Mouse (Mus musculus) heart, embryonic 16.5 days (tissue): ENCODE results near the gene Tarm1. TPM values are rescaled to one million over a fixed set of nuclear protein-coding genes. Genes with fewer than 3 reads are reported as not detected.
A peak's percentile ranks its signal among the peaks of the same experiment; 100 is the strongest.

ENCODE experiments used
- ATAC-seq: fragments of 200-750 bp; cut with Nextera tagmentation; replicated peaks from 2 replicates; pipeline ENCODE4 v1.8.0; 2017; ENCODE audit warnings: moderate number of reproducible peaks; ENCODE audit not compliant: insufficient read depth, low FRiP score; ENCODE audit errors: extremely low read depth
- H3K27ac ChIP-seq: fragments of 300-500 bp; sonication (generic); 2 replicates; pipeline ENCODE4 v1.5.1; 2014; ENCODE audit warnings: mild to moderate bottlenecking, low read length, control low read depth, moderate library complexity
- H3K27me3 ChIP-seq: fragments of 300-500 bp; sonication (generic); 2 replicates; pipeline ENCODE4 v1.6.1; 2014; ENCODE audit warnings: low read length, mixed read lengths; ENCODE audit not compliant: control insufficient read depth, insufficient read depth
- H3K36me3 ChIP-seq: fragments of 300-500 bp; sonication (generic); 2 replicates; pipeline ENCODE4 v1.6.1; 2014; ENCODE audit not compliant: control insufficient read depth, insufficient read depth
- H3K4me1 ChIP-seq: fragments of 300-500 bp; sonication (generic); 2 replicates; pipeline ENCODE4 v1.6.1; 2014; ENCODE audit warnings: low read length, mixed read lengths; ENCODE audit not compliant: control insufficient read depth, insufficient read depth
- H3K4me2 ChIP-seq: fragments of 300-500 bp; sonication (generic); 2 replicates; pipeline ENCODE4 v1.6.1; 2014; ENCODE audit warnings: low read depth, mild to moderate bottlenecking, control low read depth, low read length
- H3K4me3 ChIP-seq: fragments of 300-500 bp; sonication (generic); 2 replicates; pipeline ENCODE4 v1.5.1; 2014; ENCODE audit warnings: mild to moderate bottlenecking, control low read depth, low read length
- H3K9ac ChIP-seq: fragments of 300-500 bp; sonication (generic); 2 replicates; pipeline ENCODE4 v1.6.1; 2014; ENCODE audit warnings: low read length, control low read depth
- H3K9me3 ChIP-seq: fragments of 300-500 bp; sonication (generic); replicated peaks from 2 replicates; pipeline ENCODE4 v1.6.1; 2016; ENCODE audit warnings: low read length; ENCODE audit not compliant: control insufficient read depth
- WGBS: fragments of 180-500 bp; shearing (Covaris S2); extraction: QIAGEN DNeasy Blood & Tissue Kit; methylation state at CpG from one replicate; pipeline ENCODE4 v1.1.7; 2014; 5-methylcytosine and 5-hydroxymethylcytosine counted together
- polyA plus RNA-seq: library from polyadenylated mRNA; unstranded; fragments of >200 nt; fragmentation: Nextera tagmentation; extraction: Ambion mirVana; gene quantifications from 2 replicates; pipeline ENCODE4 v1.2.1, GENCODE M21; 2015

Gene Tarm1
- polyA plus RNA-seq, 1 experiment from 2014 or later = not detected

DNA sequence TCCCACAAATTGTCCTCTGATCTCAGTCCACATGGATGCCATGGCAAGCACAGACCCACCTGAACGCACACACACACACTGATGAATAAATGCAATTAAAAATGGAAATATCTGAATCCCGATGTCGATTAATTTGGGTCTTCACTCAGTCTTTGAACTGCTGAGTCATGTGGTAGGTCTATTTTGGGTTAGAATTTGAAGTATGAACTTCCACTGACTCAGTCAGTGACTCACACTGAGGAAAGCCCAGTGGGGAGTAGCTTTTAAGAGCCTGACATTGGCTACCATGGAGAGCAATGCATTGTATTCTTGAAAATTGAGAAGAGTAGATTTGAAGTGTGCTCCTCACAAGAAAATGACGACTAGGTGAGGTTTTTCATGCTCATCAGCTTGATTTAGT lies 55.4 kb downstream of the Tarm1 start:
- no peak for ATAC-seq
- WGBS = 73% methylated on average over 4 of the region's 4 CpGs

DNA sequence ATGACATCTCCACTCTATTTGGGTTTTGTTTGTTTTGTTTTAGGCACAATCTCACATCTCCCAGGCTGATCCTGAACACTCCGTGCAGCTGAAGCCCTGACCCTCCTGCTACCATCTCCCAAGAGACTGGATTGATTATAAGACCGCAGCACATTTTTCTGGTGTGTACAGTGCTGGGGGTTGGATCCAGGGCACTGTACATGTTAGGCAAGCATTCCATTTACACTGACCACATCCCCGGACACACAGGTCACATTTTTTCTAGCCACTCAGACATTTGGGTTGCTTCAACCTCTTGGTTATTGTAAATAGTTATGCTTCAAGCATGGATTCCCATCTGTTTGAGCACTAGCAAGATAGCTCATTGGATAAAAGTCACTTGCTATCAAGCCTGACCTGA lies 55.8 kb downstream of the Tarm1 start:
- Histone ChIP-seq H3K9me3 (no peaks in the 10 kb centered on the region), H3K27me3 (0 out of 2 replicates have a peak, but pooled peaks cover 2% of the 10 kb centered on the region), H3K4me3 (no peak overlapping the region), H3K4me1 (no peaks in the 10 kb centered on the region), H3K27ac (no peak overlapping the region), H3K9ac (no peak overlapping the region), H3K4me2 (no peak overlapping the region), H3K36me3 (no peaks in the 10 kb centered on the region)
- no peak for ATAC-seq
- 72% methylated on average over 3 of the region's 3 CpGs for WGBS

More for the DNA sequence above, 55.4 kb downstream of the Tarm1 start:
- Histone ChIP-seq H3K4me3 (no peak overlapping the region), H3K36me3 (no peaks in the 10 kb centered on the region), H3K9me3 (no peaks in the 10 kb centered on the region), H3K27ac (no peak overlapping the region), H3K27me3 (0 out of 2 replicates have a peak, but pooled peaks cover 2% of the 10 kb centered on the region), H3K9ac (no peak overlapping the region), H3K4me1 (no peaks in the 10 kb centered on the region), H3K4me2 (no peak overlapping the region)

DNA sequence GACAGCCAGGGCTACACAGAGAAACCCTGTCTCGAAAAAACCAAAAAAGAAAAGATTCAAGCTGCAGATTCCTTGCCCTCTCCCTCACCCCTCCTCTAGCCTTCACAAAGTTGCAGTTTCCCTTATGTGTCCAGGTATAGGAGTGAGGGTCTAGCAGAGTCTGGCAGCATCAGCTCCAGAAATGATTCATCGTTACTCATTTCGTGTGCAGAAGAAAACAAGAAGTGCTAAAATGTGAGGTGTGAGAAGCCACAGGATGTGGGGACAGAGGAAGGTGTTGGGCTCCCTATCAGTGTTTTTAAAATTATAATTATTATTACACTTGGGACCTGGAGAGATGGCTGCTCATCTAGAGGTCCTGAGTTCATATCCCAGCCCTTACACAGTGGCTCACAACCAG lies 57.7 kb downstream of the Tarm1 start:
- Histone ChIP-seq H3K4me3 (no peak overlapping the region), H3K9ac (no peak overlapping the region), H3K4me1 (no peaks in the 10 kb centered on the region), H3K4me2 (no peak overlapping the region), H3K36me3 (no peaks in the 10 kb centered on the region), H3K9me3 (no peaks in the 10 kb centered on the region), H3K27me3 (no peaks in the 10 kb centered on the region), H3K27ac (no peak overlapping the region)
- no peak for ATAC-seq
- 68% methylated on average over 3 of the region's 3 CpGs for WGBS

DNA sequence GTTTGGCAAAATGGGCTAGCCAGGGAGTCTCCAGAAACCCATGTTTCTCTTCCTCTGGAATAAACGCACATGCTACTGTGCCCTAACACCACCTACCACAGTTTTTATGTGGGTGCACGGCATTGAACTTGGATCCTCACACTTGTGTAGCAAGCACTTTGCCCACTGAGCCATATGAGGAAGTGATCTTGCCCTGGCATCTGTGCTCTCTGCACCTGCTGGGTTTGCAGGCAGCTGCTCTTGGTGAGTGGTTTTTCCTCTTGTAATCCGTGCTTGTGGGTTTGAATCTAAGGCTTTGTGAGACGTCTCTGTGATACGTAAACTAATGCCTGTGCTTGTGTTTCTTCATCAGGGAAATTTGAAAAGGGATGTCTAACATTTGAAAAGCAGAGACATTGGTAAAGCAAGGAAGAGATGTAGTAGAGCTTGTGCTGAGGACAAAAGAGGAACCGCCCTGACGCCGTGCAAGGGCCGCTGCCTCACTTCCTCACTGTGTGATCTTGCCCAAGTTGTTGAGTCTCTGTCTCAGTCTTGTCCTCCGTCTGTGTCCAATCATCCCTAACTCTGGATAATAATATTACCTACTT lies 59.9 kb downstream of the Tarm1 start:
- ATAC-seq = no peak
- no peak overlapping the region for H3K27ac ChIP-seq
- no peak overlapping the region for H3K4me2 ChIP-seq
- H3K9me3 ChIP-seq = no peaks in the 10 kb centered on the region
- H3K4me3 ChIP-seq = no peak overlapping the region
- H3K9ac ChIP-seq = no peak overlapping the region
- 79% methylated on average over 10 of the region's 10 CpGs for WGBS
- peaks cover 13% of the 10 kb centered on the region for H3K4me1 ChIP-seq
- H3K36me3 ChIP-seq = no peaks in the 10 kb centered on the region
- H3K27me3 ChIP-seq = no peaks in the 10 kb centered on the region

DNA sequence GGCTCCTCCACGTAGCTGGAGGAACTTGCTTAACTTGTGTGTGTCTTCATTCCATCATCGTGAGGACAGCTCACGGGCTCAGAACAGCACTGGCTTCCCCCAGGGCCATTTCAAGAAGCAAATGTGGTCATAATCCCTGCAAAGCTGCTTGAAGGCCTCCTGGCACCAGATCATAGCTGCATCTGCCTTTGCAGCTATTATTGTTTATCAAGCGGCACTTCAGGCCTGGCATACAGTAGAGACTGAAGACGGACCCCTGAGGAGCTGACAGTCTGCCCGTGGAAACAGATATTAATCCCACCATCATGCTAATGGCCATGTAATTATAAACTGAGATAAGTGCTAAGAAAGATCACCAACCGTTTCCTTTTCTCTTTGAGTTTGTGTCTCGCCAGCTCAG lies 61.9 kb downstream of the Tarm1 start:
- ATAC-seq = no peak
- H3K27me3 ChIP-seq = no peaks in the 10 kb centered on the region
- no peak overlapping the region for H3K4me2 ChIP-seq
- 56% methylated on average over 8 of the region's 8 CpGs for WGBS
- H3K4me1 ChIP-seq = peaks cover 17% of the 10 kb centered on the region
- no peaks in the 10 kb centered on the region for H3K36me3 ChIP-seq
- H3K27ac ChIP-seq = no peak overlapping the region
- H3K4me3 ChIP-seq = no peak overlapping the region
- no peak overlapping the region for H3K9ac ChIP-seq
- H3K9me3 ChIP-seq = no peaks in the 10 kb centered on the region

DNA sequence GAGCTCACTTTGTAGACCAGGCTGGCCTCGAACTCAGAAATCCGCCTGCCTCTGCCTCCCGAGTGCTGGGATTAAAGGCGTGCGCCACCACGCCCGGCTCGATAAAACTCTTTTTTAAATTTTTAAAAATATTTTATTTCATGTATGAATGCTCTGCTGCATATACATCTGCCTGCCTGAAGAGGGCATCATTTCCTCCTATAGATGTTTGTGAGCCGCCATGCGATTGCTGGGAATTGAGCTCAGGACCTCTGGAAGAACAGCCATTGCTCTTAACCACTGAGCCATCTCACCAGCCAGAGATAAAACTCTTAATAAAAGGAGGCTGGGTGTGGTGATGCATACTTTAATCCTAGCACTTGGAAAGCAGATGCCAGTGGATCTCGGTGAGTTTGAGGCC lies 62.4 kb downstream of the Tarm1 start:
- Histone ChIP-seq H3K9ac (no peak overlapping the region), H3K27ac (no peak overlapping the region), H3K4me1 (peaks cover 17% of the 10 kb centered on the region), H3K4me2 (no peak overlapping the region), H3K36me3 (no peaks in the 10 kb centered on the region), H3K4me3 (no peak overlapping the region), H3K27me3 (no peaks in the 10 kb centered on the region), H3K9me3 (no peaks in the 10 kb centered on the region)
- 85% methylated on average over 11 of the region's 11 CpGs for WGBS
- ATAC-seq = no peak

DNA sequence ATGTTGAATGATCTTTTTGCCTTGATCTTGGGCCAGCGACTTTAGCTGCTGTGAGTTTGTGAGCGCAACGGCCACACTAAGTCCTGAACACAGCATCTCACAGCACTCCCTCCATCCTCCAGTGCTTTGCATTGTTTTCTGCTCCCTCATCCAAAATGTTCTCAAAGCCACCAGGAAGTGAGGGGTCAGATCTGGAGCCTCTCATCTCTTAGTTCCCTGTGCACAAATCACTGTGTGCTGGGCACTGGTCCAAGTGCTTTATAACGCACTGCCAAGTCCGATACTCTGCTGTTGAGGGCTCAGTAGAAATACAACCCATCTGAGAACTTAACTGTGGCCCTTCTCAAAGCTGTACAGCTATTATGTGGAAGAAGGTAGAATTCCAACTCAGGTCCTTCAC lies 64.5 kb downstream of the Tarm1 start:
- Histone ChIP-seq H3K27me3 (no peaks in the 10 kb centered on the region), H3K4me1 (peaks cover 17% of the 10 kb centered on the region), H3K4me3 (no peak overlapping the region), H3K9ac (no peak overlapping the region), H3K36me3 (no peaks in the 10 kb centered on the region), H3K4me2 (peak overlapping the region; percentile 17; the same call in 1 of the 2 replicates), H3K27ac (peak overlapping the region; percentile 57), H3K9me3 (no peaks in the 10 kb centered on the region)
- 30% methylated on average over 5 of the region's 5 CpGs for WGBS
- peak; percentile 52; the same call in 1 of the 2 replicates for ATAC-seq

Other genes starting within 250 kb of the Tarm1 start
- 220 and 238 TPM in 2 replicates for gene Myadm, start 213.5 kb downstream of the Tarm1 start, polyA plus RNA-seq
- gene Prkcg, start 213.4 kb downstream of the Tarm1 start, polyA plus RNA-seq = 0.32 and 0.33 TPM in 2 replicates
- 0.16 TPM in 1 of 2 replicates, not detected in the other for gene Cacng7, start 169.7 kb downstream of the Tarm1 start, polyA plus RNA-seq
- gene Cacng8, start 111.9 kb downstream of the Tarm1 start, polyA plus RNA-seq = 0.07 and 0.46 TPM in 2 replicates
- 15.5 and 18.9 TPM in 2 replicates for gene Cacng6, start 78.4 kb downstream of the Tarm1 start, polyA plus RNA-seq
- 0.27 TPM in 1 of 2 replicates, not detected in the other for gene Oscar, start 113.5 kb upstream of the Tarm1 start, polyA plus RNA-seq
- gene Ndufa3, start 114.7 kb upstream of the Tarm1 start, polyA plus RNA-seq = 644 and 753 TPM in 2 replicates
- gene Tfpt, start 127.3 kb upstream of the Tarm1 start, polyA plus RNA-seq = 15.6 and 17.0 TPM in 2 replicates
- gene Prpf31, start 127.4 kb upstream of the Tarm1 start, polyA plus RNA-seq = 60.8 and 62.2 TPM in 2 replicates
- gene Cnot3, start 142.6 kb upstream of the Tarm1 start, polyA plus RNA-seq = 29.9 and 32.9 TPM in 2 replicates
- gene Leng1, start 163.2 kb upstream of the Tarm1 start, polyA plus RNA-seq = 20.5 and 22.3 TPM in 2 replicates
- gene Tmc4, start 174.9 kb upstream of the Tarm1 start, polyA plus RNA-seq = 7.0 and 7.3 TPM in 2 replicates
- gene Tsen34, start 190.2 kb upstream of the Tarm1 start, polyA plus RNA-seq = 207 and 237 TPM in 2 replicates
- 35.8 and 37.8 TPM in 2 replicates for gene Mboat7, start 190.9 kb upstream of the Tarm1 start, polyA plus RNA-seq
- gene Rps9, start 201.4 kb upstream of the Tarm1 start, polyA plus RNA-seq = 814 and 845 TPM in 2 replicates
- 0.76 and 1.3 TPM in 2 replicates for gene Pirb, start 217.8 kb upstream of the Tarm1 start, polyA plus RNA-seq